Mouse (Mus musculus) hindbrain, embryonic 11.5 days (tissue): ENCODE results near the gene Gm49388. TPM values are rescaled to one million over a fixed set of nuclear protein-coding genes. Genes with fewer than 3 reads are reported as not detected.
A peak's percentile ranks its signal among the peaks of the same experiment; 100 is the strongest.
"Not testable (repeated sequence)": the region's sequence is repeated elsewhere in the genome, so short reads cannot be mapped to it uniquely, and the experiment has no call there.

Experiments used
- ATAC-seq: fragments of 200-750 bp; cut with Nextera tagmentation; 2 replicates; pipeline ENCODE4 v1.8.0; 2017; ENCODE audit warnings: mild to moderate bottlenecking, moderate TSS enrichment, moderate library complexity; ENCODE audit not compliant: low FRiP score
- DNase-seq: peaks from one replicate; pipeline ENCODE4 v3.0.0-alpha.2; 2015; ENCODE audit warnings: low spot score
- H3K27ac ChIP-seq: fragments of 300-500 bp; sonication (generic); 2 replicates; pipeline ENCODE4 v1.5.1; 2014; ENCODE audit warnings: mild to moderate bottlenecking, low read depth, low read length
- H3K27me3 ChIP-seq: fragments of 300-500 bp; sonication (generic); 2 replicates; pipeline ENCODE4 v1.6.1; 2014; ENCODE audit warnings: mild to moderate bottlenecking, low read length, moderate library complexity, mixed read lengths; ENCODE audit not compliant: control insufficient read depth, insufficient read depth
- H3K36me3 ChIP-seq: fragments of 300-500 bp; sonication (generic); 2 replicates; pipeline ENCODE4 v1.6.1; 2014; ENCODE audit warnings: mild to moderate bottlenecking, low read length, moderate library complexity, mixed read lengths; ENCODE audit not compliant: control insufficient read depth, insufficient read depth
- H3K4me1 ChIP-seq: fragments of 300-500 bp; sonication (generic); replicated peaks from 2 replicates; pipeline ENCODE4 v1.6.1; 2014; ENCODE audit warnings: low read length, mixed read lengths; ENCODE audit not compliant: control insufficient read depth, insufficient read depth
- H3K4me2 ChIP-seq: fragments of 300-500 bp; sonication (generic); replicated peaks from 2 replicates; pipeline ENCODE4 v1.6.1; 2014; ENCODE audit warnings: mild to moderate bottlenecking, low read depth, low read length
- H3K4me3 ChIP-seq: fragments of 300-500 bp; sonication (generic); 2 replicates; pipeline ENCODE4 v1.5.1; 2014; ENCODE audit warnings: low read depth, low read length
- H3K9ac ChIP-seq: fragments of 300-500 bp; sonication (generic); 2 replicates; pipeline ENCODE4 v1.6.1; 2014; ENCODE audit warnings: low read depth, low read length
- H3K9me3 ChIP-seq: fragments of 300-500 bp; sonication (generic); 2 replicates; pipeline ENCODE4 v1.6.1; 2016; ENCODE audit warnings: low read length; ENCODE audit not compliant: control insufficient read depth
- WGBS: fragments of 180-500 bp; shearing (Covaris S2); extraction: QIAGEN DNeasy Blood & Tissue Kit; methylation state at CpG from one replicate; pipeline ENCODE4 v1.1.7; 2014; 5-methylcytosine and 5-hydroxymethylcytosine counted together
- polyA plus RNA-seq: library from polyadenylated mRNA; unstranded; fragments of >200 nt; fragmentation: Nextera tagmentation; extraction: Ambion mirVana; gene quantifications from 2 replicates; pipeline ENCODE4 v1.2.1, GENCODE M21; 2014

The Gm49388 gene
- polyA plus RNA-seq, 1 experiment from 2014 or later, result not detected

DNA sequence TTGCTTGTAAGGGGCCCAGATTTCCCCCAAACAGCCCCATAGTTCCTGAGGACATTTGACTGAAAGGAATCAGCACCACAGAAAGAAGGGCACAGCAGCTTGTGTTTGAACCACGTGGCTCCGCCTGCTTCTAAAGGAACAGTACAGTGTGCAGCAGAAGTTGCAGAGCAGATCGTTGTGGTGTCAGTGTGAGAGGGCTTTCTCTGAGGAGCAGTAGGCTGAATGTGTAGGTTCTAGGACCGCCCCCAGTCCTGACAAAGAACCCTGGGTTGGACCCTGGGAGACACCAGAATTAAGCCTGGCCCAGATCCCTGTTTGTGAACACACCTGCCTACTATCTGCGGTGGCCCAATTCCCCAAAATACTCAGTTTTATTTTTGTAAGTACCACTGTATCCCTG is 14.1 kb upstream of the Gm49388 start:
- Histone ChIP-seq H3K27me3 (no peaks in the 10 kb centered on the region), H3K4me3 (no peak overlapping the region), H3K9ac (no peak overlapping the region), H3K4me1 (peaks cover 6% of the 10 kb centered on the region; the same call in 1 of the 2 replicates), H3K27ac (no peak overlapping the region), H3K9me3 (no peaks in the 10 kb centered on the region), H3K4me2 (no peak overlapping the region), H3K36me3 (peaks cover 6% of the 10 kb centered on the region; the same call in 1 of the 2 replicates)
- DNase-seq (no peak), ATAC-seq (no peak)
- WGBS, result 82% methylated on average over 5 of the region's 5 CpGs

DNA sequence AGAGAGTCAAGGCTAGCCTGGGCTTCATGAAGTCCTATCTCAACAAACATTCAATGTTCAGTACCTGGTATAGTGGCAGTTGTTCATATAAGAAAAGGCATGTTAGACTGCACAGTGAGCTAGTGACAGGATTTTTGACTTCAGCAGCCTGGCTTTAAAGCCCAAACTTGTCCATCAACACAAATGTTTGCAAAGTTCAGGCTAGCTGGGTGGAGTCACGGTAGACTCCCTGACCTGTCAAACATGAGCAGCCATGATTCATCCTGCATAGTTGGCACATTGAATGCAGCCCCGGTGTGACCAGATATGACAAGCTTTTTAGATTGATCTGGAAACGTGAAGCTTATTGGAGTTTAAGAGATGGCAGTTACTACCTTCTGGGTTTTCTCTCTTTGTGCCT is 13.3 kb upstream of the Gm49388 start:
- H3K27me3 ChIP-seq, result no peaks in the 10 kb centered on the region
- no peak for ATAC-seq
- H3K4me2 ChIP-seq, result no peak overlapping the region
- peaks cover 6% of the 10 kb centered on the region; the same call in 1 of the 2 replicates for H3K4me1 ChIP-seq
- WGBS, result 79% methylated on average over 3 of the region's 3 CpGs
- H3K4me3 ChIP-seq, result no peak overlapping the region
- H3K27ac ChIP-seq, result no peak overlapping the region
- no peaks in the 10 kb centered on the region for H3K9me3 ChIP-seq
- H3K9ac ChIP-seq, result no peak overlapping the region
- DNase-seq, result no peak
- H3K36me3 ChIP-seq, result peaks cover 6% of the 10 kb centered on the region; the same call in 1 of the 2 replicates

DNA sequence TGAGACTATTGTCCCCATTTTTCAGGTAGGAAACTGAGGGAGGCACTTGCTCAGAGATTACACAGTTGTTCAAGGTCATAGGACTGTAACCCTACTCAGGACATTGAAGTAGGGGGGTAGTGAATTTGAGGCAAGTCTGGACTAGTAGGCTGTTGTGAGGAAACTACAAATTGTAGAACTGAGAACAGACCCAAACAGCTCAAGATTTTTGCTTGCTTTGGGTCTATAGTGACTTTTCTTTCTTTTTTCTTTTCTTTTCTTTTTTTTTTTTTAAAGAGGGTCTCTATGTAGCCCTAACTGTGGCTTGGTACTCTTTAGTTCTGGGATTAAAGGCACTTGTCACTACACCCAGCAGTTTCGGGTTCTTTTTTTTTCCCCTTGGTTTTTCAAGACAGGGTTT is 12.9 kb upstream of the Gm49388 start:
- H3K9ac ChIP-seq, result no peak overlapping the region
- 86% methylated on average over 1 of the region's 1 CpGs for WGBS
- no peaks in the 10 kb centered on the region for H3K27me3 ChIP-seq
- H3K36me3 ChIP-seq, result peaks cover 3% of the 10 kb centered on the region; the same call in 1 of the 2 replicates
- H3K4me1 ChIP-seq, result peaks cover 6% of the 10 kb centered on the region; the same call in 1 of the 2 replicates
- DNase-seq (no peak), ATAC-seq (no peak)
- no peak overlapping the region for H3K27ac ChIP-seq
- no peak overlapping the region for H3K4me2 ChIP-seq
- no peaks in the 10 kb centered on the region for H3K9me3 ChIP-seq
- no peak overlapping the region for H3K4me3 ChIP-seq

DNA sequence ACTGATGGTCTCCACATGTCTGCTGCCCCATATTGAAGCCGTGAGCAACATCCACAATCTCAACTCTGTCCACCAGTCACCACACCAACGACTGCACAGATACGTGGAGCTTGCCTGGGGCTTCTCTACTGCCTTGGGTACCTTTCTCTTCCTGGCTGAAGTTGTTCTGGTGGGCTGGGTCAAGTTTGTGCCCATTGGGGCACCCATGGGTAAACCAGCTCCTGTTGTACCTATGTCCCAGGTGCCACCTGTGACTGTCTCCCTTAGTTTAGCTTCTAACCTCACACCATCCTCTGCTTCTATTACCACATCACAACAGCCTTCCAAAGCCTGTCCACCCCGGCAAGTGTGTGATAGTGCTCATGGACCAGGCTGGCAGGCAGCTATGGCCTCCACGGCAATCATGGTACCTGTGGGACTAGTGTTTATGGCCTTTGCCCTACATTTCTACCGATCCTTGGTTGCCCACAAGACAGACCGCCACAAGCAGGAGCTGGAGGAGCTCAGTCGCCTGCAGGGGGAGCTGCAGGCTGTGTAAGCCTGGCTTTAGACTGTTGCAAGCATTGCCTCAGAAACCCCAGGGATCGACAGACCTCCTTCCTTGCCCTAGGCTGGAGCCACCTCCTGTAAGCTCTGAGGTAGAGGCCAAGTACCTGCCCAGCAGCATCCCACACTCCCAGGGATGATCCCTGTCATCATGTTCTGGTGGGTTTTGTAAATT is 11.6 kb upstream of the Gm49388 start:
- Histone ChIP-seq H3K9ac (no peak overlapping the region), H3K36me3 (no peaks in the 10 kb centered on the region), H3K27ac (no peak overlapping the region), H3K9me3 (no peaks in the 10 kb centered on the region), H3K4me3 (no peak overlapping the region), H3K27me3 (no peaks in the 10 kb centered on the region), H3K4me1 (peaks cover 9% of the 10 kb centered on the region; the same call in 1 of the 2 replicates), H3K4me2 (no peak overlapping the region)
- ATAC-seq, result no peak
- WGBS, result 43% methylated on average over 9 of the region's 9 CpGs
- DNase-seq, result peak; percentile 78

- H3K9me3 ChIP-seq, H3K27me3 ChIP-seq, H3K4me1 ChIP-seq, H3K36me3 ChIP-seq, ATAC-seq, DNase-seq: not testable (repeated sequence)
- peak overlapping the region; percentile 95; the same call in 1 of the 2 replicates for H3K27ac ChIP-seq
- peak overlapping the region; percentile 90; the same call in 1 of the 2 replicates for H3K9ac ChIP-seq
- 77% methylated on average over 7 of the region's 7 CpGs for WGBS
- peak overlapping the region; percentile 93 for H3K4me3 ChIP-seq
- H3K4me2 ChIP-seq, result peak overlapping the region; percentile 80
These were observed 9.6 kb upstream of the Gm49388 start for GRCm38 (mm10) chr7:127775837-127776236.

DNA sequence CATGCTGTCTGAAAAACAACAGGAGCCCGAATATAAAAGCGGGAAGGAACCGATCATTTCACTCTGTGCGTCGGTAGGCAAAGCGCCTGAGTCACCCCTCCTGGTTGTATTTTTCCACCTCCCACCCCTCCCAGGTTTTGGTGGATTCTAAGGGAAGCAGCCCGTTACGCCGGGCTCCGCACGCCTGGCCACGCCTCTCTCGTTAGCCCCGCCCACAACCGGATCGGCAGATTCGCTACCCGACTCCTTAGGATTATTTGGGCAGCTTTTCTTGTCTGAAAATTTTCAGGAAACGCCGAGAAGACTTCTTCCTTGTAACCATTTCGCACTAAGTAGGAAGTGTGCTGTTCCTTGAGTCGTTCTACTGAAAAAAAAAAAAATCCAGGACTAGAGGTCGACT is 9.0 kb upstream of the Gm49388 start, which contains the start of gene Setd1a:
Gene Setd1a, plus strand, starts transcription at position 245 of the 400 bp plus-strand sequence.
- H3K4me1 ChIP-seq, result peaks cover 5% of the 10 kb centered on the region; the same call in 1 of the 2 replicates
- peak; percentile 67 for ATAC-seq
- peak within 1 kb of the TSS; percentile 95 for H3K27ac ChIP-seq
- peaks cover 5% of the 10 kb centered on the region; the same call in 1 of the 2 replicates for H3K36me3 ChIP-seq
- H3K4me2 ChIP-seq, result peak within 1 kb of the TSS; percentile 80
- no peaks in the 10 kb centered on the region for H3K27me3 ChIP-seq
- WGBS, result 0% methylated on average over 23 of the region's 23 CpGs
- H3K9ac ChIP-seq, result peak within 1 kb of the TSS; percentile 90
- peak; percentile 92 for DNase-seq
- peak within 1 kb of the TSS; percentile 93 for H3K4me3 ChIP-seq
- H3K9me3 ChIP-seq, result no peaks in the 10 kb centered on the region

- Histone ChIP-seq H3K27me3 (no peaks in the 10 kb centered on the region), H3K27ac (peak overlapping the region; percentile 95), H3K4me1 (peaks cover 5% of the 10 kb centered on the region; the same call in 1 of the 2 replicates), H3K9ac (peak overlapping the region; percentile 90), H3K4me2 (peak overlapping the region; percentile 80), H3K36me3 (peaks cover 5% of the 10 kb centered on the region; the same call in 1 of the 2 replicates), H3K4me3 (peak overlapping the region; percentile 93), H3K9me3 (no peaks in the 10 kb centered on the region)
- DNase-seq, result peak; percentile 96
- under 1% methylated on average over 60 of the region's 70 CpGs for WGBS
- ATAC-seq, result peak; percentile 92
These were observed 8.4 kb upstream of the Gm49388 start for GRCm38 (mm10) chr7:127776878-127777473.

DNA sequence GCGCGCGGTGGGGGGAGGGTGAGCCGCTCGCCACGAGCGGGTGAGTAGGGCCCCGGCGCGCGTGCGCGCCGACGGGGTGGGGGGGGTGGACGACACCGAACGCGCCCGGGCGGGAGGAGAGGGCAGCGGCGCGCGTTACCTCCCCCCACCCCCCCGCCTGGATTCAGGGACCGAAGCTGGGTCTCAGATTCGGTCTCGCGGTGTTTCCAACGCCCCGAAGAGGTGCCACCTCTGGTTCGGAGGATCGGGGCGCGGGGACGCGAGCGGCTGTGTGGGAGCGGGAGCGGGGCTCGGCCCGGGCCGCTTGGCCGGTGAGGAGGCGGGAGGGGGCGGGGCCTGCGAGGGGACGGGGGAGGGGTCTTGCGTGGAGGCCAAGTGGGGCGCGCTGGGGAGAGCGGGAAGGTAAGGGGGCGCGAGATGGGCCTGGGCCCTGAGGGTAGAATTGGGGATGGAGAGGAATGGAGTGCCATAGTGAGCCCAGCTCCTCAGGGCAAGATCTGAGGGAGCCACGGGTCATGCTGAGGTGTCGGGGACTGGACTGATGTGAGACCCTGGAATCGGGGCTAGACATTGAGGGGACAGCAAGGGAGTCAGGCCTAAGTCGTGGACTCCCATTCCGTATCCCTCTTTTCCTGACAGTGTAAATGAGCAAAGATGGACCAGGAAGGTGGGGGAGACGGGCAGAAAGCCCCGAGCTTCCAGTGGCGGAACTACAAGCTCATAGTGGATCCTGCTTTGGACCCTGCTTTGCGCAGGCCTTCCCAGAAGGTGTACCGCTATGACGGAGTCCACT is 7.7 kb upstream of the Gm49388 start:
- Histone ChIP-seq H3K9me3 (no peaks in the 10 kb centered on the region), H3K27ac (peak overlapping the region; percentile 95), H3K9ac (peak overlapping the region; percentile 90), H3K4me2 (peak overlapping the region; percentile 80), H3K4me1 (peaks cover 5% of the 10 kb centered on the region; the same call in 1 of the 2 replicates), H3K4me3 (peak overlapping the region; percentile 93), H3K36me3 (peaks cover 5% of the 10 kb centered on the region; the same call in 1 of the 2 replicates), H3K27me3 (no peaks in the 10 kb centered on the region)
- DNase-seq (peak; percentile 73), ATAC-seq (peak; percentile 48)
- 4% methylated on average over 34 of the region's 66 CpGs for WGBS
